Mouse (Mus musculus): ENCODE measurements around the gene Knl1.

Knl1 gene

GRCm38 (mm10) chr2:119035397-119035745 lies 11.5 kb upstream of the Knl1 start:
- DNase-seq (ENCODE audit: low read depth, low spot score) = no peak

- DNase-seq (ENCODE audit: low read depth, low spot score) = peak; percentile 63
These were observed 6.0 kb upstream of the Knl1 start for GRCm38 (mm10) chr2:119040882-119041281.

- DNase-seq (ENCODE audit: low read depth, low spot score) = no peak
These were observed 1.8 kb upstream of the Knl1 start for GRCm38 (mm10) chr2:119045163-119045562.

DNA sequence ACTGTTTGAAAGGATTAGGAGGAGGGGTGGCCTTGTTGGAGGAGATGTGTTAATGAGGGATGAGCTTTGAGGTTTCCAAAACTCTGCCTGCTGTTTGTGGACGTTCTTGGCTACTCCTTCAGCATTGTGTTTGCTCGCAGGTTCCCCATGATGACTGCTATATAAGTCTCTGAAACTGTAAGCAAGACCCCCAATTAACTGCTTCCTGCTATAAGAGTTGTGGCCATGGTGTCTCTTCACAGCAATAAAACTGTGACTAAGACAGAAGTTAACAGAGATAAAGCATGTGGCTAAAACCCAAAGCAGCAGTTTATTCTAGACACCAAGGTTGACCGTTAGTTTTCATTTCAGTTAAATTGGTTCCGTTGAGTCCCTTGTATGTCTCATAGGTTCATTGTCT lies 930 bp downstream of the Knl1 start:
- DNase-seq (ENCODE audit: low read depth, low spot score) = peak; percentile 61

- DNase-seq (ENCODE audit: low read depth, low spot score) = peak; percentile 57
These were observed 3.3 kb downstream of the Knl1 start for GRCm38 (mm10) chr2:119050132-119050650.

DNA sequence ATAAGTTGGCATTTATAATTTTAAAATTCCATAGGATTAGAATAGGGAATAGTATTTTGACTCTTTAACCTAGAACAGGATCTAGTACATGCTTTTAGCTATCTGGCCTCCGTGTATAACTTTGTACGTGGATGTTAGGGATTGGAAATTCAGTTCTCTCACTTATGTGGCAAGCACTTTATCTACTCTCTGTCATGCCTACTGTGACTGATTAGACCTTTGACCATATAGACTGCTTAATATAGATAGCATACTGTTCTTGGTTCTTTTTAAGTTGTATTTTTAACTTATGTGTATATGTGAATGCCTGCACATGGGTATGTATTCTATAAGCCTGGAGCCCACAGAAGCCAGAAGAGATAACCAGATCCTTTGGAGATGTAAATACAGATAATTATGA lies 13.2 kb downstream of the Knl1 start:
- DNase-seq (ENCODE audit: low read depth, low spot score) = no peak

DNA sequence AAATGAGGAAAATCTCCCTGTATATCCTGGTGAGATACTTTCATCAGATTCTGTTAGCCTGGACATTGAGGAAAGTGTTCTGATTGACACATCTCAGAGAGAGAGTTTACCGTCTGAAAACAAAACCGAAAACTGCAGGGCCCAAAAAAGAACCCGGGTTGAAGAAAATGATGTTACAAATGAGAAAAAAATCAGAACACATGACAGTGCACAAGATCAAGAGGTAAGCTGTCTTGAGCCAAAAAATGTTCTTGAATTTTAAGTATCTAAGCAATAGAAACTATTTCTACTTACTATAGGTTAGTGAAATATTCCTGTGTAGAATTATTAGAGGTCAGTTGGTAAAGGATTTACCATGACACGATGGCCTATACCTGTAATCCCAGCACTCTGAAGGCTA lies 25.5 kb downstream of the Knl1 start:
- DNase-seq (ENCODE audit: low read depth, low spot score) = no peak

- no peak for DNase-seq (ENCODE audit: low read depth, low spot score)
These were observed 39.2 kb downstream of the Knl1 start for GRCm38 (mm10) chr2:119086156-119086555.

GRCm38 (mm10) chr2:119101552-119101951 lies 54.6 kb downstream of the Knl1 start:
- peak; percentile 40 for DNase-seq (ENCODE audit: low read depth, low spot score)

DNA sequence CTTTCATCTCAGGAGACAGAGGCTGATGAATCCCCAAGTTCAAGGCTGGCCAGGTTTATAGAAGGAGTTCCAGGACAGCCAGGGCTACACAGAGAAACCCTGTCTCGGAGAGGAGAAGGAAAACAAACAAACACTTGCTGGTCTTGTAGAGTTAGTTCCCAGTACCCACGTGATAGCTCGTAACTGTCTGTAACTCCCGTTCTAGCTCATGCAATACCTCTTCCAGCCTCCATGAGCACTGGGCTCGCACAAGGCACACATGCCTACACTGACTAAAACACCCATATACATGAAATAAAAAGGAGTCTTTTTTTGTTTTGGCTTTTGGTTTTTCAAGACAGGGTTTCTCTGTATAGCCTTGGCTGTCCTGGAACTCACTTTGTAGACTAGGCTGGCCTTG lies 59.7 kb downstream of the Knl1 start:
- DNase-seq (ENCODE audit: low read depth, low spot score) = no peak

DNA sequence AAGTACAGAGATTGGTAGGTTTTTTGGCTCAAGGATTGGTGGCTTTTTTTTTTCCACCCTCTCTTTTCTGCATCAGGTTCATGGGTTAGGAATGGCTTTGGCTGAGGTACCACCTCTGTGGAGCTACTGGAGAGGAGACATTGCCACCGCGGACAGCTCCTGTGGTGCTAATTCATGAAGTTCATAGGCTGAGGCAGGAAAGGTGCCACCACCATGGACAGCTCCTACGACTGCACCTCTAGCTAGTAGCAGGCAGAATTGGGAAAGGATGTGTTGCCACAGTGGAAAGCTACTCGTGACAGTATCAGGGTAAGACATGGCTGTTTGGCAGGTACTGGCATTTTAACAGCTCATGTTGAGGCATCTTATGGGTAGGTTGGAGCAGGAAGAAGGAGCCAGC lies 61.6 kb downstream of the Knl1 start:
- peak; percentile 44 for DNase-seq (ENCODE audit: low read depth, low spot score)

DNA sequence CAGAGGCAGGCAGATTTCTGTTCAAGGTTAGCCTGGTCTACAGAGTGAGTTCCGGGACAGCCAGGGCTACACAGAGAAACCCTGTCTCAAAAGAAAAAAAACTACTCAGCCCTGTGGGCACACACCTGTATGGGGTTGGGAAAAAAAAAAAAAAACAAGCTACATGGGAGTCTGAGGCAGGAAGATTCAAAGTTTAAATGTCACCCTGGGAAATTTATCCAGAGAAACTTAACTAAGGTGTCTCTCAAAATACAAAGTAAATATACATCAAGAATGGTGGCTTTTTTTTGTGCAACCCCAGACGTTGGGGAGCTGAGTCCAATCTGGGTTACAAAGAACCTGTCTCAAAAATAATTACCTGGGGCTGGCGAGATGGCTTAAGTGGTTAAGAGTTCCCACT lies 64.1 kb downstream of the Knl1 start:
- peak; percentile 31 for DNase-seq (ENCODE audit: low read depth, low spot score)

GRCm38 (mm10) chr2:119112438-119113112 lies 65.7 kb downstream of the Knl1 start, which contains the start of gene Rad51:
Gene Rad51, plus strand, starts transcription at chr2:119112793.
- peak; percentile 97 for DNase-seq (ENCODE audit: low read depth, low spot score)

GRCm38 (mm10) chr2:119113121-119113925 lies 66.4 kb downstream of the Knl1 start:
- no peak for DNase-seq (ENCODE audit: low read depth, low spot score)

DNA sequence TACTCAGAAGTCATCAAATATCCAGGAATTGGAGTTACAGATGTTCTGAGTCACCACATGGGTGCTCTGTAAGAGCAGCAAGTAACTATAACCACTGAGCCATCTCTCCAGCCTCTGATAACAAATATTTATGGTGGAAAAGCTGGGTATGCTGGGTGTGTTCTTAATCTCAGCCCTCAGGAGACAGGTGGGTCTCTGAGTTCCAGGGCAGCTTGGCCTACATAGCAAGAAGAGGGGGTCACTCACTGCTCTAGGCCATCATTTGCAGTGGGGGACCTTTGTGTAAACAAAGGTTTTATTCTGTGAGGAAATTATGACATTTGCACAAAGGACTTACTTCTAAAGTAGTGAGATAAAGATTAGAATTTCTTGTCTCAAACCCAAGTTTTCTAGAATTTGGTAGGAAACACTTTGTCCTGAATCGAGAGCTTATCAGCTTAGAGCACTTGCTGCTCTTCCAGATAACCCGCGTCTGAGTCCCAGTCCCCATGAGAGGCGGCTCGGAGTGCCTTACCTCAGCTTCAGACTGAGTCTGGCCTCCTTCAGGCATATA lies 89.5 kb downstream of the Knl1 start:
- no peak for DNase-seq (ENCODE audit: low read depth, low spot score)

- peak; percentile 26 for DNase-seq (ENCODE audit: low read depth, low spot score)
These were observed 98.3 kb downstream of the Knl1 start for GRCm38 (mm10) chr2:119145199-119145598.

- no peak for DNase-seq (ENCODE audit: low read depth, low spot score)
These were observed 99.5 kb downstream of the Knl1 start for GRCm38 (mm10) chr2:119146435-119146834.

DNA sequence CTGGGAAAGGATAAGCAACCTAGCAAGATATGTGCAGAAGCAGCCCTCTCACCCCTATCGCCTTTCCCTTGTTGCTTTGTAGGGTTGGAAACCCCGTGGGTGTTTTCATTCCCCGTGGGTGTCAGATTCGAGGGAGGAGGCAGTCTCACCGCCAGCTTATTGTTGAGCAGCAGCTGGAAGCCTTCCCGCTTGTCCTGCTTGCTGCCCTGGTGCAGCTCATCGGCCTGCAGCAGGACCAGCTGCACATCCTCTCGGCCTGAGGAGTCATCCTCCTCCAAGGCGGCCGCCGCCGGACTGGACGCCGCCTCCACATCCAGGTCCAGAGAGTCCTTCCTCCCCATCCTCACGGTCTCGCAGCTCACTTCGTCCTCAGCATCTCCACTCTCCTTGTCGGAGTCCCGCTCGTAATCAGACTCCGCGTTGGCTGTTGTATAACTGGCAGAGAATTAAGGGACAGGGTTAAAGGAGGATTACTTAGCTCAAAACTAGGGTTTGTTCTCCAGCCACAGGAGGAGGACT lies 100.3 kb downstream of the Knl1 start:
- DNase-seq (ENCODE audit: low read depth, low spot score) = no peak

GRCm38 (mm10) chr2:119147775-119148174 lies 100.9 kb downstream of the Knl1 start:
- no peak for DNase-seq (ENCODE audit: low read depth, low spot score)

GRCm38 (mm10) chr2:119152255-119152654 lies 105.3 kb downstream of the Knl1 start:
- DNase-seq (ENCODE audit: low read depth, low spot score) = no peak

DNA sequence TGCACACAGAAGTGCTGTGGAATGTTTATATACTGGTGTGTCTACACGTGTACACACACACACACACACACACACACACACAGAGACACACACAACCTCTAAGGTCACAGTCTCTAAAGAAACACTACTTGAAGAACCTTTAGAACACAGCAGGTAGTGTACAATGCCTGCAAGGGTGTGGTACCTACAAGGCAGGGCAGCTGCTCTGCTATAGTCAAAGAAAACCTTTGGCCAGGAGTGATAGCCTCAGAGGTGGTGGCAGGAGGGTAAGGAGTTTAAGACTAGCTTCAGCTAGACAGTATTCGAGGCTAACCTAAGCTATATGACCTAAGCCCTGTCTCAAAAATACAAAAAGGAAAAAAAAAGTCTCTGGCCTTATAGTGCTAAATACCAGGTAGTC lies 107.8 kb downstream of the Knl1 start:
- no peak for DNase-seq (ENCODE audit: low read depth, low spot score)
